Mouse (Mus musculus): ENCODE results near the gene Napsa. TPM values are rescaled to one million over a fixed set of nuclear protein-coding genes. Genes with fewer than 3 reads are reported as not detected.

Napsa gene
- total RNA-seq, 2 experiments from 2014 or later, result not detected

GRCm38 (mm10) chr7:44537496-44537895 is 34.7 kb upstream of the Napsa start:
- no peak for DNase-seq (ENCODE audit: extremely low spot score in 1 of 2, low spot score in 1 of 2)

DNA sequence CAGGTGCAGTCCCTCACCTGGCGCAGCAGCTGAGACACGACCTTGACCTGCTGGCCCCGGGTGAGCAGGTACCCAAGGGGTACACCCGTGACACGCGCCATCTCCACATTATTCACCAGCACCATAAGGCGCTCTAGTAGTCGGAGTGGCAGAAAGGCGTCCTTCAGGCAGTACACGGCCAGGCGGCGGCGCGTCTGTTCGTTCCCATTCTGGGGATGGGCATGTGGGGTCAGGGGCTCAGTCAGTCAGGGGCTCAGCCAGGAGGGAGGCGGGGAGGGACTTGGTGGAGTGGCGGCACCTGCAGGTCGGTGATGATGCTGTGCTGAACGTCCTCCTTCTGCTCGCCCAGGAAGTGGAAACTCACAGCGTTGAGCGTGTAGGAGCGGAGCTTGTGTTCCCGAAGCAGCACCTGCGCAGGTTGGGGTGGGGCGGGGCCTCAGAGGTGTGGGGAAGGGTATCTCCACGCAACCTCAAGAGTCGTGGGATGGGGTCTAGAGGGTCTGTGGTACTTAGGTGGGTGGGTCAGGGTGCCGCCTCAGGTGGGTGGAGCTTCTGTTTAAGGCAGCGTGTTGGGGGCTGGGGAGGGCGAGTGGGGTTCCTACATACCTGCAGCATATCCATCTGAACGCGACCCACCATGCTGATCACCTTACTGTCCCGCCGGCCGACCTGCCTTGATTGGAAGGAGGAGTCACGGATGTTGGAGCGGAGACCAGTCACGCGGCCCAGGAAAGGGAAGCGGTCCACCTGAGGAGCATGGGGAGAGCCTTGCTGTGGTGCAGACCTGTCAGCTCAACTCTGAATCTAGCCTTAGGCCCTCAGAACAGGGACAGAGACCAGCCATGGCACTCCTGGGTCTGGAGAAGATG is 33.2 kb upstream of the Napsa start:
- no peak for DNase-seq (ENCODE audit: extremely low spot score in 1 of 2, low spot score in 1 of 2)

- no peak for DNase-seq (ENCODE audit: extremely low spot score in 1 of 2, low spot score in 1 of 2)
These were observed 29.6 kb upstream of the Napsa start for GRCm38 (mm10) chr7:44542555-44542954.

DNA sequence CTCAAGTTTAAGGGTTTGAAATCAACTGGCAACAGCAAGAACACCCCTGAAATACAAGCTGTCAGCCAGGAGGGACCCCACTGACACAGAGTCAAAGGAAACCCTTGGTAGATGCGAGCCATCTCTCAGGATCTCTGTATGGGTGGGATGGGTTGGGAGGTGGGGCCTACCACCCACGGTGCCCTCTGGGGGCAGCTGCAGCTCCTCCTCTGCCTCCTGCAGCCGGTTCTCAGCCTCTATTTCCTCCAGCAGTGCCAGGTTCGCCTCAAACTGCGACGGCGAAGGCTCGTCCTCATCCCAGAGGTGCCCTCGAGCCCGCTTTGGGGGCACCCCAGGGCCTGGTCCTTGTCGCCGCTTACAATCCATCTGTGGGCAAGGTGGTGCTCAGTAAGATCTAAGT is 29.1 kb upstream of the Napsa start:
- DNase-seq (ENCODE audit: extremely low spot score in 1 of 2, low spot score in 1 of 2), result no peak

DNA sequence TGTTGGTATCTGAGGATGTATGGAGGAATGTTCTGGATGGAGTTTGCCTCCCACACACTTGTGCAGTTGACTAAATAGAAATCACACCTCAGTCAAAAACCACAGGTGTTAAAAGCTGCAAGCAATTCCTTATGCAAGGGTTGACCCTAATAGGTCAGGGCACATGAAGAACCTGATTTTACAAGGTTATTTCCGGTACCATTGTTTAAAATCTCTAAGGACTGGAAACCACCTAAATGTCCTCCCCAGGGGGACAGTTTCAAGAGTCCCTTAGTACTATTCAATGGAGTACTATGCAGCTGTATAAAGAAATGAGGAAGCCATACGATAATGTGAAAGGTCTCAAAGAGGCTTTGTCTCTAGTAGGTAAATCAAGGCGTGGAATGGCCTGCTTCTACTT is 25.9 kb upstream of the Napsa start:
- no peak for DNase-seq (ENCODE audit: extremely low spot score in 1 of 2, low spot score in 1 of 2)

- no peak for DNase-seq (ENCODE audit: extremely low spot score in 1 of 2, low spot score in 1 of 2)
These were observed 25.1 kb upstream of the Napsa start for GRCm38 (mm10) chr7:44547041-44547440.

DNA sequence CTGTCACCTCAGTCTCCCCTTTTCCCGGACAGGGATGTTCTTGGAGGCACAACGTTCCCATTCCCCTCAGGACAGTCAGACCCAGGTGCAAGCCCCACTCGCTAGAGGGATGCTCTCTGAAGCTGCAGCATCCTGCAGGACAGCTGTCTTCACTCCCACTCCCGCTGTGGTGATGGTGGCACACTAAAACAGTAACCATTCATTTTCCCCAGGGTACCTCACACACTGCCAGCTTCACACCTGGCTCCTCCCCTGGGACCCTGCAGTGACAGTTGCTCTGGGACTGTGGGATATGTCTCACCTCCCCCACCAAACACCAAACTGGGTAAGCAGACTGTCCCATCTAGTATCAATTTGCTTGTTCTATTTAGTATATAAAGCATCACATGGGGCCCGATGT is 24.5 kb upstream of the Napsa start:
- DNase-seq (ENCODE audit: extremely low spot score in 1 of 2, low spot score in 1 of 2), result no peak

GRCm38 (mm10) chr7:44548497-44549087 is 23.6 kb upstream of the Napsa start, which contains the start of gene Pold1:
Pold1 (minus strand) TSS chr7:44548849.
- DNase-seq (ENCODE audit: extremely low spot score in 1 of 2, low spot score in 1 of 2), result peak; percentile 95 to 97

GRCm38 (mm10) chr7:44549621-44550408 is 22.4 kb upstream of the Napsa start:
- DNase-seq (ENCODE audit: extremely low spot score in 1 of 2, low spot score in 1 of 2), result no peak

DNA sequence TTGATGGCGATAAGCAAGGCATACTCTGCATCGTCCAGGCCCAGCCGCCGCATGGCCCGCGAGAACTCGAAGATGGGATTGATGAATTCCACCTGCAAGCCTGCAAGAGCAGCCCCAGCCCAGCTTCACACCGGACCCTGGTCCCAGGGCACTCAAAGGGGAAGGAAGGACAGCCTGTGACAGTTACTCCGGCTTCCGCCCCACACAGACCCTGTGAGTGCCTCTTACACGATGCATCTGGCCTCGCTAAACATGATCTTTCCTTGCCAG is 21.8 kb upstream of the Napsa start:
- no peak for DNase-seq (ENCODE audit: extremely low spot score in 1 of 2, low spot score in 1 of 2)

- DNase-seq (ENCODE audit: extremely low spot score in 1 of 2, low spot score in 1 of 2), result no peak
These were observed 20.9 kb upstream of the Napsa start for GRCm38 (mm10) chr7:44551301-44551700.

DNA sequence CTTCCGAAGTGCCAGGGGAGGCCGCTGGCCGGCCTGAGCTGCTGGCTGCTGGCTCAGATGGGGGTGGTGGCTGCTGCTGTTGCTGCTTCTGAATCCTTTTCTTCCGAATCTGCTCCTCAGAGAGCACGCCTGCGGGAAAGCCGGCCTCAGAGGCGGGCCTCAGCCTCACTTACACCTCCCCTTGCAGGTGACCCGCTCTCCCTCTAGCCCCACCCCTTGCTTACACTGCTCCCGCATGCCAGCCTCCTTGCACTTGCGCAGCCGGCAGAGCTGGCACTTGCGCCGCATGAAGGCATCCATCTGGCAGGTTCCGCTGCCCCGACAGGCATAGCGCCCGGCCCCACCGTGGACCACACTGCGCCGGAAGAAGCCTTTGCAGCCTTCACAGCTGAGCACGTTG is 20.4 kb upstream of the Napsa start:
- no peak for DNase-seq (ENCODE audit: extremely low spot score in 1 of 2, low spot score in 1 of 2)

- DNase-seq (ENCODE audit: extremely low spot score in 1 of 2, low spot score in 1 of 2), result no peak
These were observed 19.9 kb upstream of the Napsa start for GRCm38 (mm10) chr7:44552141-44552908.

DNA sequence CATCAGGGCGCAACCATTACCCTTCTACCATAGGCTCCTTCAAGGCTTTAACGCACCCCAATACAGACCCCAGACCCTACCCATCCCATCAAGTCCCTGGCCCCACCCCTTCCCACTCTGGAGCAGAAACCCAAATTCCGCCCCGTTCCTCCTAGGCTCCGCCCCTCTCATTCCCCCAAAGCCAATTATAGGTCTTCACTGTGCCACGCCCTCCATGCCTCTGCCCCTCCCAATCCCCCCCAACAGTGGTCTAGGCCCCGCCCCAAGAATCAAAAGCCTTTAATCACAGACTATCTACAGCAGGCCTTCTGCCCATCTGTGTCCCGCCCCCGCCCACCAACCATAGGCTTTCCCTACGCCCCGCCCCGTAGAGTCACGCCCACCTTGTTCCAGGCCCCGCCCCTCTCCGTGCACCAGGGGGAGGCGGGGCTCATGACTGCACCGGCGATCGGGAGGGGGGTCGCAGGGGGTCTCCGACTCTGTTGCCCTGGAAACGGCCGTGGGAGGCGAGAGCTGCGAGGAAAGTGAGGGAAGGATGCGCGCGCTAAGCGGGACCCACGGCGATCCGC is 18.9 kb upstream of the Napsa start:
- peak in 1 of 2 experiments; percentile 44 for DNase-seq (ENCODE audit: extremely low spot score in 1 of 2, low spot score in 1 of 2)

DNA sequence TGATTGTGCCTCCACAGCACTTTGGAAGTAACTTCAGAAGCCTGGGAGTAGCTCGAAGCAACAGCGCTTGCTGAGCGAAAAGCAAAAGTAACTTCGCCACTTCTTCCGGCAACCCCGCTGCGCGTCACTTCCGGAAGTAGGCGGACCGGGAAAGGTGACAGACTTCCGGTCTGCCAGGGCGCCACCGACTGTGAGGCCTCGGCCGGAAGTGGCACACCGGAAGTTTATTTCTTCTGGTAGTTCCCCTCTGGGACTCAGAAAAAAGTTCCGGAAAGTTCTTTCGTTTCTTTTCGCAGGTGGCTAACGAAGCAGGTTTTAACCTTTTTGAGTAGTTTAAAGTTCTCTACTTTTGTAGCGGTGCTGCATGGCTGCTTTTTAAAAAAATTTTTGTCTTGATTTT is 18.4 kb upstream of the Napsa start, which contains the start of gene Nr1h2:
Gene Nr1h2, minus strand, starts transcription at position 126 of the 400 bp plus-strand sequence.
- peak; percentile 89 for DNase-seq (ENCODE audit: extremely low spot score in 1 of 2, low spot score in 1 of 2)

DNA sequence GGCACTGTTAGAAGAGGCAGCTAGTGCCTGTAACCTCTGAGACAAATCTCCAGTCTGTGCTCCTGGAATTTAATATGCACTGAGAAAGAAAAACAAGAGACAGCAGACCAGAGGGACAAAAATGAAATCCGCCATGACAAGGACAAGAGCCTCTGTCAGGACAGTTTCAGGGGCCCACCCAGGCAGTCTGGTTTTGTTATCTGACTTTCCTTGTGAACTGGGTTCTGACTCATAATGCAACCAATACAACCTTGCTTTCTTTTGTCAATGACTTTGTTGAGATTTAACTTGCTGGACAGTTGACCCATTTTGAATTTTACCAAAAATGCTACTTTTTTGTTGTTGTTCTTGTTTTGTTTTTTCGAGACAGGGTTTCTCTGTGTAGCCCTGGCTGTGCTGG is 14.6 kb upstream of the Napsa start:
- DNase-seq (ENCODE audit: extremely low spot score in 1 of 2, low spot score in 1 of 2), result no peak

DNA sequence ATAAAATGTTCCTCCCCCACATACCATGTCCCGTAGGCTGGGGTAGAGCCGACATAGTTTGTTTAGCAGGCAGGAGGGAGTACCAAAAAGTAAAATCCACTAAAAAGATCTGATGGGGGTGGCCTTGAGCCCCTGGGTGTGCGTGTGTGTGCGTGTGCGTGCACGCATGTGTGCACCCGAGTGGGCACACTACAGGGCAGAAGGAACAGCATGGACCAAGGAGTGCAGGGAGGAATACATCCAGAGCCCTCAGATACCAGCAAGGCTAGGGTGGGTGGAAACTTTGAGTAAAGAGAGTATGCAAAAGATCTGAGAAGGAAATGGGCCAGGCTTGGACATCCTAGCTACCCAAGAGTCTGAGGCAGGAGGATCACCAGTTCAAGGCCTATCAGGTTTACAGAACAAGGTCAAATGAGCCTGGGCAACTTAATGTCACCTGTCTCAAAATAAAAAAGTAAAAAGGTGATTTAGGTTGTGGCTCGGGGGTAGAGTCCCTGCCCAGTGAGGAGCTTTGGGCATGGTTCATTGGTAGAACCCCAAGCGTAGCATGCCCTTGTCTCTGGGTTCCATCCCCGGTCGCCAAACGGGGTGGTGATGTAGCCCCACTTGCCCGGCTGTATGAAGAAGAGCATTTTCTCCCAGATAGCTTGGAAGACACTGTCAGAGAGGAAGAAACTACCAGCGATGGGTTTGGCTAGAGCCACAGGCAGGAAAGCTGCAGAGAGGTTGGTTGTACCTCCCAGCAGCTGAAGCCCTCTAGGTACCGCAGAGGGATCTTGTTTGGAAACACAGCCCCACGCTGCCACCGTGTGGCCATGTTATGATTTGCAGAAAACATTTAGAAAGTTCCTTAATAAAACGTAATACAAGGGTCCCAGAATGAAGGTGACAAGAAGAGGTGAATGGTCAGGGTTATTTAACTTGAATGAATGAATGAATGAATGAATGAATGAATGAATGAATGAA is 11.5 kb upstream of the Napsa start:
- peak; percentile 66 to 90 for DNase-seq (ENCODE audit: extremely low spot score in 1 of 2, low spot score in 1 of 2)

- DNase-seq (ENCODE audit: extremely low spot score in 1 of 2, low spot score in 1 of 2), result no peak
These were observed 8.9 kb upstream of the Napsa start for GRCm38 (mm10) chr7:44563284-44563683.

GRCm38 (mm10) chr7:44564486-44564885 is 7.7 kb upstream of the Napsa start:
- no peak for DNase-seq (ENCODE audit: extremely low spot score in 1 of 2, low spot score in 1 of 2)

Measured in layer of hippocampus, postnatal 25 days (tissue).